Mouse (Mus musculus): ENCODE results near the gene Ppp1r14a. TPM values are rescaled to one million over a fixed set of nuclear protein-coding genes. Genes with fewer than 3 reads are reported as not detected.

Gene Ppp1r14a
- polyA plus RNA-seq, 1 experiment from 2014 or later, result 246 TPM

GRCm38 (mm10) chr7:29295861-29296647 is 6.9 kb downstream of the Ppp1r14a start:
- ATAC-seq (no peak), DNase-seq (ENCODE audit: low spot score) (peak; percentile 54)
- Histone ChIP-seq H3K4me3 (ENCODE audit: low read depth, low read length) (no peak overlapping the region), H3K27me3 (replicated peaks; ENCODE audit: insufficient read depth, low read length) (no peaks in the 10 kb centered on the region), H3K36me3 (ENCODE audit: insufficient read depth, low read length) (no peaks in the 10 kb centered on the region), H3K4me2 (replicated peaks; ENCODE audit: low read depth, low read length) (no peak overlapping the region), H3K27ac (ENCODE audit: low read length) (peak overlapping the region; percentile 71), H3K9me3 (ENCODE audit: low read length) (no peaks in the 10 kb centered on the region), H3K4me1 (ENCODE audit: insufficient read depth, low read depth, low read length) (peaks cover 6% of the 10 kb centered on the region; the same call in 1 of the 2 replicates), H3K9ac (replicated peaks; ENCODE audit: low read depth) (no peak overlapping the region)
- TF ChIP-seq EP300 (IDR thresholded peaks at IDR 0.05) (no peak), CTCF (IDR thresholded peaks at IDR 0.05) (no peak)
- WGBS, result 71% methylated on average over 24 of the region's 24 CpGs

DNA sequence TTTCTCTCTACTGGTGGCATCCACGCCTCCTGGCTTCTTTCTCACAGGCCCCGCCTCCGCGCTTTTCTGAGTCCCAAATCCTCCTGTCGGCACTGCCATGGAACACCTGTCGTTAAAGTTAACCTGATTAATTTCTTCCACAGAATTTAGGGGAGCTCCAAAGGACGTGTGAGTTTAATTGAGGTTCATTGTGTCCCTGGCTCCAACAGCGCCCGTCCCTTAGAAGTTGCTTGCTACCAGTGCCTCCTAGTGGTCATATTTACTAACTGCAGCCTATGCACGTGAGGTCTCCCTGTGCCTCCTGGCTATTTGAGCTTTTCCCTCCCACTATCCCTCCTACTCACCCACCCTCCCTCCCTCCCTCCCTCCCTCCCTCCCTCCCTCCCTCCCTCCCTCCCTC is 7.9 kb downstream of the Ppp1r14a start:
- Histone ChIP-seq H3K4me2 (replicated peaks; ENCODE audit: low read depth, low read length) (no peak overlapping the region), H3K4me3 (ENCODE audit: low read depth, low read length) (no peak overlapping the region), H3K27me3 (replicated peaks; ENCODE audit: insufficient read depth, low read length) (no peaks in the 10 kb centered on the region), H3K9ac (replicated peaks; ENCODE audit: low read depth) (no peak overlapping the region), H3K4me1 (ENCODE audit: insufficient read depth, low read depth, low read length) (peaks cover 6% of the 10 kb centered on the region; the same call in 1 of the 2 replicates), H3K36me3 (ENCODE audit: insufficient read depth, low read length) (no peaks in the 10 kb centered on the region), H3K9me3 (ENCODE audit: low read length) (no peaks in the 10 kb centered on the region), H3K27ac (ENCODE audit: low read length) (no peak overlapping the region)
- DNase-seq (ENCODE audit: low spot score) (peak; percentile 91), ATAC-seq (peak; percentile 20; the same call in 1 of the 2 replicates)
- peak; percentile 91 for TF ChIP-seq CTCF (IDR thresholded peaks at IDR 0.05)
- no peak for TF ChIP-seq EP300 (IDR thresholded peaks at IDR 0.05)
- WGBS, result 8% methylated on average over 10 of the region's 10 CpGs

DNA sequence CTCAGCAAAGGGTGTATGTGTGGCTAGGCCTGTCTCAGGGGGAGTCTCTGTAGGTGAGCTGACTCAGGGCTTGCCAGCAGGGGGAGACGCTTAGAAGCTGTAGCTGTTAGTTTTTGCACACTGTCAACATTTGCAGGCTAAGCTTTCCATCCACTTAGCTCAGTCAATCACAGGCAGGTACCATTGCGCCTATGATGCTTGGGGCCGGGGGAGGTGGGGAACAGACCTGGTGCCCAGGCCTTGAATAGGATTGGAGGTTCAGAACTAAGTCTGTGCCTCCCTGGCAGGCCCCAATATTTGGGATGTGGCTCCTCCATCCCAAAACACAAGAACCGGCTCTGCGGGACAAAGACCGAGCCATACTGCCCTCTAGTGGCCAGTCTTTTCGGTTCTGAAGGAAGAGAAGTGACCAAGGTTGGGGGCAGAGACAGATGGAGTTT is 12.0 kb downstream of the Ppp1r14a start:
- Histone ChIP-seq H3K36me3 (ENCODE audit: insufficient read depth, low read length) (no peaks in the 10 kb centered on the region), H3K9me3 (ENCODE audit: low read length) (no peaks in the 10 kb centered on the region), H3K27me3 (replicated peaks; ENCODE audit: insufficient read depth, low read length) (peaks cover 15% of the 10 kb centered on the region; the same call in 1 of the 2 replicates), H3K4me3 (ENCODE audit: low read depth, low read length) (no peak overlapping the region), H3K27ac (ENCODE audit: low read length) (no peak overlapping the region), H3K4me1 (ENCODE audit: insufficient read depth, low read depth, low read length) (peaks cover 6% of the 10 kb centered on the region), H3K4me2 (replicated peaks; ENCODE audit: low read depth, low read length) (no peak overlapping the region), H3K9ac (replicated peaks; ENCODE audit: low read depth) (no peak overlapping the region)
- DNase-seq (ENCODE audit: low spot score) (peak; percentile 73), ATAC-seq (no peak)
- WGBS, result 0% methylated on average over 7 of the region's 7 CpGs
- TF ChIP-seq CTCF (IDR thresholded peaks at IDR 0.05) (peak; percentile 76), EP300 (IDR thresholded peaks at IDR 0.05) (no peak)

DNA sequence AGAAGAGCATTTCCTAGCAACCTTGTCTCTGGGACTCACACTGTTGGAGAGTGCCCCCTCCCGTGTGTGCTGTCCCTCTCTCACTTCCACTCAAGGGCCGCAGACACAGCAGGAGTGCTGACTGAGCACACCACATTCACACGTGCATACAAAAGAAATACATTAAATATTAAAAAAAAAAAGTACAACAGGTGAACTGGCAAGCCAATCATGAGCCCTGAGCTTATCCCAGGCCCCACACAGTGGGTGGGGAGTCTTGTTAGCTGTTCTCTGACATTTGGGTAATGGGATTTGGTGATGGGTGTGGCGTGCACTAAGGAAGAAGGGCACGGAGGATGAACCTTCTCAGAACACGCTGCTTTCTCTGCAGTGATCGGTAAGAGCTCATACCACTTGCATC is 13.5 kb downstream of the Ppp1r14a start:
- H3K36me3 ChIP-seq (ENCODE audit: insufficient read depth, low read length), result no peaks in the 10 kb centered on the region
- no peak overlapping the region for H3K4me2 ChIP-seq (replicated peaks; ENCODE audit: low read depth, low read length)
- WGBS, result 62% methylated on average over 7 of the region's 7 CpGs
- TF ChIP-seq CTCF (IDR thresholded peaks at IDR 0.05) (no peak), EP300 (IDR thresholded peaks at IDR 0.05) (no peak)
- ATAC-seq (no peak), DNase-seq (ENCODE audit: low spot score) (no peak)
- H3K9me3 ChIP-seq (ENCODE audit: low read length), result no peaks in the 10 kb centered on the region
- no peak overlapping the region for H3K27ac ChIP-seq (ENCODE audit: low read length)
- H3K27me3 ChIP-seq (replicated peaks; ENCODE audit: insufficient read depth, low read length), result peaks cover 15% of the 10 kb centered on the region; the same call in 1 of the 2 replicates
- H3K4me1 ChIP-seq (ENCODE audit: insufficient read depth, low read depth, low read length), result peaks cover 10% of the 10 kb centered on the region
- H3K9ac ChIP-seq (replicated peaks; ENCODE audit: low read depth), result no peak overlapping the region
- H3K4me3 ChIP-seq (ENCODE audit: low read depth, low read length), result no peak overlapping the region

GRCm38 (mm10) chr7:29303738-29304462 is 14.8 kb downstream of the Ppp1r14a start, which contains the start of gene Dpf1:
Dpf1 (plus strand) TSS chr7:29303951.
- DNase-seq (ENCODE audit: low spot score), result peak; percentile 94
- under 1% methylated on average over 58 of the region's 67 CpGs for WGBS
- peak within 1 kb of the TSS; percentile 32 for H3K4me3 ChIP-seq (ENCODE audit: low read depth, low read length)
- no peak within 1 kb of the TSS for H3K27ac ChIP-seq (ENCODE audit: low read length)
- no peaks in the 10 kb centered on the region for H3K9me3 ChIP-seq (ENCODE audit: low read length)
- H3K36me3 ChIP-seq (ENCODE audit: insufficient read depth, low read length), result no peaks in the 10 kb centered on the region
- H3K27me3 ChIP-seq (replicated peaks; ENCODE audit: insufficient read depth, low read length), result peaks cover 21% of the 10 kb centered on the region
- peak within 1 kb of the TSS; percentile 69 for H3K4me2 ChIP-seq (replicated peaks; ENCODE audit: low read depth, low read length)
- no peak within 1 kb of the TSS for H3K9ac ChIP-seq (replicated peaks; ENCODE audit: low read depth)
- TF ChIP-seq CTCF (IDR thresholded peaks at IDR 0.05), result peak; percentile 47
- TF ChIP-seq EP300 (IDR thresholded peaks at IDR 0.05), result no peak
- peak; percentile 89 for ATAC-seq
- peaks cover 11% of the 10 kb centered on the region for H3K4me1 ChIP-seq (ENCODE audit: insufficient read depth, low read depth, low read length)

Measured in lung, postnatal 0 days (tissue).